Mouse (Mus musculus): ENCODE results near the gene Slit2. TPM values are rescaled to one million over a fixed set of nuclear protein-coding genes. Genes with fewer than 3 reads are reported as not detected.
A peak's percentile ranks its signal among the peaks of the same experiment; 100 is the strongest.

The Slit2 gene
- total RNA-seq (2014; rRNA removed): 35.7 and 44.7 TPM in 2 replicates
- polyA plus RNA-seq (2015; fragmentation: Nextera tagmentation; extraction: Ambion mirVana): 8.0 and 11.3 TPM in 2 replicates

- Histone ChIP-seq H3K27ac (ENCODE audit: low read depth, low read length) (peak within 1 kb of the TSS; percentile 38; the same call in 1 of the 2 replicates), H3K4me3 (ENCODE audit: low read depth, low read length) (peak within 1 kb of the TSS; percentile 75), H3K4me2 (ENCODE audit: low read depth, low read length, poor library complexity, severe bottlenecking) (peak within 1 kb of the TSS; percentile 93), H3K4me1 (ENCODE audit: insufficient read depth, low read length) (no peaks in the 10 kb centered on the region), H3K9ac (replicated peaks; ENCODE audit: low read length, poor library complexity, severe bottlenecking) (peak within 1 kb of the TSS; percentile 64), H3K36me3 (ENCODE audit: insufficient read depth, low read length) (no peaks in the 10 kb centered on the region), H3K27me3 (ENCODE audit: insufficient read depth, low read length) (no peaks in the 10 kb centered on the region), H3K9me3 (ENCODE audit: low read length) (no peaks in the 10 kb centered on the region)
- DNase-seq (ENCODE audit: low spot score): peak; percentile 75
- TF ChIP-seq CTCF (IDR thresholded peaks at IDR 0.05): no peak
- peak; percentile 76 for ATAC-seq (ENCODE audit: low FRiP score)
- under 1% methylated on average over 66 of the region's 66 CpGs for WGBS
These were observed at the start of gene Slit2 for GRCm38 (mm10) chr5:47982941-47983701. Gene Slit2, plus strand, starts transcription at chr5:47983138.

GRCm38 (mm10) chr5:47938586-47939372 lies 44.2 kb upstream of the Slit2 start:
- H3K4me2 ChIP-seq (ENCODE audit: low read depth, low read length, poor library complexity, severe bottlenecking): no peak overlapping the region
- no peak for ATAC-seq (ENCODE audit: low FRiP score)
- no peaks in the 10 kb centered on the region for H3K36me3 ChIP-seq (ENCODE audit: insufficient read depth, low read length)
- H3K27me3 ChIP-seq (ENCODE audit: insufficient read depth, low read length): no peaks in the 10 kb centered on the region
- no peak for TF ChIP-seq CTCF (IDR thresholded peaks at IDR 0.05)
- H3K27ac ChIP-seq (ENCODE audit: low read depth, low read length): no peak overlapping the region
- no peak overlapping the region for H3K9ac ChIP-seq (replicated peaks; ENCODE audit: low read length, poor library complexity, severe bottlenecking)
- H3K4me1 ChIP-seq (ENCODE audit: insufficient read depth, low read length): no peaks in the 10 kb centered on the region
- WGBS: 87% methylated on average over 5 of the region's 5 CpGs
- DNase-seq (ENCODE audit: low spot score): no peak
- no peak overlapping the region for H3K4me3 ChIP-seq (ENCODE audit: low read depth, low read length)
- no peaks in the 10 kb centered on the region for H3K9me3 ChIP-seq (ENCODE audit: low read length)

- Histone ChIP-seq H3K9ac (replicated peaks; ENCODE audit: low read length, poor library complexity, severe bottlenecking) (no peak overlapping the region), H3K4me1 (ENCODE audit: insufficient read depth, low read length) (no peaks in the 10 kb centered on the region), H3K36me3 (ENCODE audit: insufficient read depth, low read length) (no peaks in the 10 kb centered on the region), H3K9me3 (ENCODE audit: low read length) (no peaks in the 10 kb centered on the region), H3K4me2 (ENCODE audit: low read depth, low read length, poor library complexity, severe bottlenecking) (no peak overlapping the region), H3K4me3 (ENCODE audit: low read depth, low read length) (no peak overlapping the region), H3K27ac (ENCODE audit: low read depth, low read length) (no peak overlapping the region), H3K27me3 (ENCODE audit: insufficient read depth, low read length) (no peaks in the 10 kb centered on the region)
- 78% methylated on average over 1 of the region's 1 CpGs for WGBS
- no peak for TF ChIP-seq CTCF (IDR thresholded peaks at IDR 0.05)
- no peak for ATAC-seq (ENCODE audit: low FRiP score)
- DNase-seq (ENCODE audit: low spot score): no peak
These were observed 26.5 kb upstream of the Slit2 start for GRCm38 (mm10) chr5:47956451-47956850.

- H3K9me3 ChIP-seq (ENCODE audit: low read length): no peaks in the 10 kb centered on the region
- H3K27ac ChIP-seq (ENCODE audit: low read depth, low read length): no peak overlapping the region
- ATAC-seq (ENCODE audit: low FRiP score): peak; percentile 56; the same call in 1 of the 2 replicates
- no peaks in the 10 kb centered on the region for H3K27me3 ChIP-seq (ENCODE audit: insufficient read depth, low read length)
- peaks cover 4% of the 10 kb centered on the region; the same call in 1 of the 2 replicates for H3K4me1 ChIP-seq (ENCODE audit: insufficient read depth, low read length)
- 32% methylated on average over 2 of the region's 2 CpGs for WGBS
- no peak overlapping the region for H3K9ac ChIP-seq (replicated peaks; ENCODE audit: low read length, poor library complexity, severe bottlenecking)
- H3K36me3 ChIP-seq (ENCODE audit: insufficient read depth, low read length): no peaks in the 10 kb centered on the region
- H3K4me2 ChIP-seq (ENCODE audit: low read depth, low read length, poor library complexity, severe bottlenecking): no peak overlapping the region
- H3K4me3 ChIP-seq (ENCODE audit: low read depth, low read length): no peak overlapping the region
- TF ChIP-seq CTCF (IDR thresholded peaks at IDR 0.05): no peak
- DNase-seq (ENCODE audit: low spot score): peak; percentile 45
These were observed 7.1 kb upstream of the Slit2 start for GRCm38 (mm10) chr5:47975795-47976194.

- H3K4me1 ChIP-seq (ENCODE audit: insufficient read depth, low read length): peaks cover 4% of the 10 kb centered on the region; the same call in 1 of the 2 replicates
- peak; percentile 29 for DNase-seq (ENCODE audit: low spot score)
- H3K9ac ChIP-seq (replicated peaks; ENCODE audit: low read length, poor library complexity, severe bottlenecking): no peak overlapping the region
- no peaks in the 10 kb centered on the region for H3K36me3 ChIP-seq (ENCODE audit: insufficient read depth, low read length)
- H3K27me3 ChIP-seq (ENCODE audit: insufficient read depth, low read length): no peaks in the 10 kb centered on the region
- no peak for ATAC-seq (ENCODE audit: low FRiP score)
- peak; percentile 67 for TF ChIP-seq CTCF (IDR thresholded peaks at IDR 0.05)
- H3K4me2 ChIP-seq (ENCODE audit: low read depth, low read length, poor library complexity, severe bottlenecking): no peak overlapping the region
- H3K4me3 ChIP-seq (ENCODE audit: low read depth, low read length): no peak overlapping the region
- H3K9me3 ChIP-seq (ENCODE audit: low read length): no peaks in the 10 kb centered on the region
- H3K27ac ChIP-seq (ENCODE audit: low read depth, low read length): no peak overlapping the region
- 43% methylated on average over 4 of the region's 4 CpGs for WGBS
These were observed 3.6 kb upstream of the Slit2 start for GRCm38 (mm10) chr5:47979371-47979770.

All from midbrain, postnatal 0 days (tissue).